Mouse (Mus musculus) testis, adult 2 months (tissue): ENCODE data around the gene Mier2.

Source experiments
- CTCF ChIP-seq: fragments of 200-500 bp; IDR thresholded peaks from 2 replicates; pipeline ENCODE4 v1.5.1; 2012; ENCODE audit warnings: low read depth, mild to moderate bottlenecking, inconsistent platforms, low read length, moderate library complexity; ENCODE audit not compliant: control insufficient read depth, insufficient read depth, insufficient replicate concordance
- POLR2A ChIP-seq: fragments of 200-500 bp; IDR thresholded peaks from 2 replicates; pipeline ENCODE4 v1.6.1; 2012; ENCODE audit warnings: low read depth, mild to moderate bottlenecking, inconsistent platforms, low read length, moderate library complexity; ENCODE audit not compliant: control insufficient read depth

DNA sequence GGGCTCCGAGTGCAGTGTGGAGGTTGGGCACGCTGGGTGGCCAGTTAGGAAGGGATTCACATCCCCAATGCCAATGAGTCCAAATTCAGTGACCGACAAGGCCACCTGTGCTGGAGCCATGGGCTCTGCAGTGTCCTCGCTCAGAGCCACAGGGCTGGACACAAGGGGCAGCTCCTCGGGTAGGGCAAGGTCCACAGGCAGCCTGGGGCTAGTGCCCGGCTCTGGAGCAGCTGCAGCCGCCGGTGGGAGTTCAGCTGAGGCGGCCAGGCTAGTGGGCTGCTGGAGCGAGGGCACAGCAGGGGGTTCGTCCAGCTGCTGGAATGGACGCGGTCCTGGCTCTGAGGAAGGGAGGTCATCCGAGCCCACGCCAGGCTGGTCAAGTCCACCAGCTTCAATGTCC, 13.5 kb downstream of the Mier2 start:
- TF ChIP-seq CTCF (no peak), POLR2A (no peak)
